Comparison of ENCODE assay signal across 13 mouse cellular contexts in genomic region chr2:146322019-146322418, GRCm38 (mm10).
"Had no signal": no experiment of that assay in that cellular context is flagged by ENCODE, and none has a peak within 500 bp of the region (broad histone marks: within the 10 kb centered on the region; RNA-seq: fewer than 3 reads in every experiment).

No protein-coding gene starts in this region.

- H3K9ac ChIP-seq: lung, embryonic 14.5 days; midbrain, embryonic 13.5 days; midbrain, embryonic 15.5 days; neural tube, embryonic 12.5 days; stomach, embryonic 15.5 days had no signal

- H3K27me3 ChIP-seq: midbrain, embryonic 13.5 days; midbrain, embryonic 15.5 days; neural tube, embryonic 12.5 days; stomach, embryonic 15.5 days had no signal

- H3K4me1 ChIP-seq: stomach, embryonic 15.5 days had no signal

- H3K4me3 ChIP-seq: midbrain, embryonic 10.5 days; midbrain, embryonic 13.5 days; midbrain, embryonic 15.5 days; neural tube, embryonic 12.5 days; stomach, embryonic 15.5 days had no signal

- H3K36me3 ChIP-seq: midbrain, embryonic 13.5 days; midbrain, embryonic 15.5 days; neural tube, embryonic 12.5 days; stomach, embryonic 15.5 days had no signal

- H3K4me2 ChIP-seq: lung, embryonic 14.5 days; midbrain, embryonic 13.5 days; midbrain, embryonic 15.5 days; neural tube, embryonic 12.5 days; stomach, embryonic 15.5 days had no signal

- DNase-seq: lung, adult 18-20 months; lung, embryonic 14.5 days; lung, postnatal 10 days; lung, postnatal 4 days; right cerebral cortex, postnatal 14 days; thymus, adult 2 months; thymus, postnatal 25 days had no signal

- H3K9me3 ChIP-seq: midbrain, embryonic 10.5 days; midbrain, embryonic 13.5 days; midbrain, embryonic 15.5 days; neural tube, embryonic 12.5 days; stomach, embryonic 15.5 days had no signal

- ATAC-seq: midbrain, embryonic 13.5 days; midbrain, embryonic 15.5 days had no signal

- H3K27ac ChIP-seq: midbrain, embryonic 10.5 days; midbrain, embryonic 13.5 days; midbrain, embryonic 15.5 days; neural tube, embryonic 12.5 days; stomach, embryonic 15.5 days; stomach, postnatal 0 days had no signal
